Mouse (Mus musculus): ENCODE measurements around the gene Ubox5. TPM values are rescaled to one million over a fixed set of nuclear protein-coding genes. Genes with fewer than 3 reads are reported as not detected.
"Not testable (repeated sequence)": the region's sequence is repeated elsewhere in the genome, so short reads cannot be mapped to it uniquely, and the experiment has no call there.

The Ubox5 gene
- polyA plus RNA-seq, 1 experiment, result 5.0 TPM

GRCm38 (mm10) chr2:130581201-130581600 is 48.6 kb downstream of the Ubox5 start:
- Histone ChIP-seq H3K27ac (ENCODE audit: insufficient read depth, low read depth, low read length) (no peak overlapping the region), H3K4me3 (ENCODE audit: insufficient read depth, low read length) (no peak overlapping the region), H3K4me1 (ENCODE audit: control insufficient read depth, insufficient read depth, low read length) (peaks cover 9% of the 10 kb centered on the region)
- TF ChIP-seq POLR2A (IDR thresholded peaks at IDR 0.05; ENCODE audit: borderline replicate concordance, low read depth, low read length) (no peak), CTCF (IDR thresholded peaks at IDR 0.05; ENCODE audit: low read depth, low read length) (no peak)

- H3K4me1 ChIP-seq (ENCODE audit: control insufficient read depth, insufficient read depth, low read length), result peaks cover 9% of the 10 kb centered on the region
- no peak overlapping the region for H3K27ac ChIP-seq (ENCODE audit: insufficient read depth, low read depth, low read length)
- H3K4me3 ChIP-seq (ENCODE audit: insufficient read depth, low read length), result no peak overlapping the region
- TF ChIP-seq POLR2A (IDR thresholded peaks at IDR 0.05; ENCODE audit: borderline replicate concordance, low read depth, low read length), result no peak
- TF ChIP-seq CTCF (IDR thresholded peaks at IDR 0.05; ENCODE audit: low read depth, low read length), result no peak
Measured at GRCm38 (mm10) chr2:130579791-130580190, 50.0 kb downstream of the Ubox5 start.

DNA sequence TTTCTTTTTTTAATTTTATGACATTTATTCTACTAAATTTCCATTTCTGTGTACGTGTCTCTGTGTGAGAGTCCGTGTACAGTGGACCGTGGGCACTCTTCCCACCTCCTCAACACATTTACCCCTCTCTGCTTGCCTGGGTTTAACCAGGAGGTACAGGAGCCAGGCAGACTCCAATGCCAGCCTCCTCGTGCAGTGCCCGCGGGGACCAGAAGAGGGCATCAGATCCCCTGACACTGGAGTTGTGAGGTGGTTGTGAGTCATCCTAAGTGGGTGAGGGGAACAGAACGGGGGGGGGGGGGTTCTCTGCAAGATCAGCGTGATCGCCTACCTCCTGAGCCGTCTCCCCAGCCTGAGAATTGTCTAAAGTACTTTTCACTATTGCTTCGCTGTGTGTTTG is 51.7 kb downstream of the Ubox5 start:
- no peaks in the 10 kb centered on the region for H3K4me1 ChIP-seq (ENCODE audit: control insufficient read depth, insufficient read depth, low read length)
- peak; percentile 37; the same call in 1 of the 2 replicates for TF ChIP-seq CTCF (IDR thresholded peaks at IDR 0.05; ENCODE audit: low read depth, low read length)
- TF ChIP-seq POLR2A (IDR thresholded peaks at IDR 0.05; ENCODE audit: borderline replicate concordance, low read depth, low read length), result no peak
- H3K4me3 ChIP-seq (ENCODE audit: insufficient read depth, low read length), result no peak overlapping the region
- H3K27ac ChIP-seq (ENCODE audit: insufficient read depth, low read depth, low read length), result no peak overlapping the region

GRCm38 (mm10) chr2:130577632-130578031 is 52.2 kb downstream of the Ubox5 start:
- TF ChIP-seq CTCF (IDR thresholded peaks at IDR 0.05; ENCODE audit: low read depth, low read length) (no peak), POLR2A (IDR thresholded peaks at IDR 0.05; ENCODE audit: borderline replicate concordance, low read depth, low read length) (no peak)
- no peaks in the 10 kb centered on the region for H3K4me1 ChIP-seq (ENCODE audit: control insufficient read depth, insufficient read depth, low read length)
- no peak overlapping the region for H3K27ac ChIP-seq (ENCODE audit: insufficient read depth, low read depth, low read length)
- H3K4me3 ChIP-seq (ENCODE audit: insufficient read depth, low read length), result no peak overlapping the region

GRCm38 (mm10) chr2:130577021-130577420 is 52.8 kb downstream of the Ubox5 start:
- no peak overlapping the region for H3K4me3 ChIP-seq (ENCODE audit: insufficient read depth, low read length)
- no peaks in the 10 kb centered on the region for H3K4me1 ChIP-seq (ENCODE audit: control insufficient read depth, insufficient read depth, low read length)
- TF ChIP-seq POLR2A (IDR thresholded peaks at IDR 0.05; ENCODE audit: borderline replicate concordance, low read depth, low read length) (no peak), CTCF (IDR thresholded peaks at IDR 0.05; ENCODE audit: low read depth, low read length) (no peak)
- no peak overlapping the region for H3K27ac ChIP-seq (ENCODE audit: insufficient read depth, low read depth, low read length)

GRCm38 (mm10) chr2:130576564-130576963 is 53.3 kb downstream of the Ubox5 start:
- H3K4me3 ChIP-seq (ENCODE audit: insufficient read depth, low read length); H3K4me1 ChIP-seq (ENCODE audit: control insufficient read depth, insufficient read depth, low read length): not testable (repeated sequence)

GRCm38 (mm10) chr2:130575873-130576272 is 54.0 kb downstream of the Ubox5 start, which contains the start of gene Oxt:
Gene Oxt (plus strand): TSS chr2:130576173.
- Histone ChIP-seq H3K4me3 (ENCODE audit: insufficient read depth, low read length) (no peak within 1 kb of the TSS), H3K27ac (ENCODE audit: insufficient read depth, low read depth, low read length) (no peak within 1 kb of the TSS), H3K4me1 (ENCODE audit: control insufficient read depth, insufficient read depth, low read length) (no peaks in the 10 kb centered on the region)
- TF ChIP-seq CTCF (IDR thresholded peaks at IDR 0.05; ENCODE audit: low read depth, low read length) (no peak), POLR2A (IDR thresholded peaks at IDR 0.05; ENCODE audit: borderline replicate concordance, low read depth, low read length) (no peak)

More at GRCm38 (mm10) chr2:130576564-130576963, 53.3 kb downstream of the Ubox5 start:
- not testable (repeated sequence) for H3K27ac ChIP-seq (ENCODE audit: insufficient read depth, low read depth, low read length)

DNA sequence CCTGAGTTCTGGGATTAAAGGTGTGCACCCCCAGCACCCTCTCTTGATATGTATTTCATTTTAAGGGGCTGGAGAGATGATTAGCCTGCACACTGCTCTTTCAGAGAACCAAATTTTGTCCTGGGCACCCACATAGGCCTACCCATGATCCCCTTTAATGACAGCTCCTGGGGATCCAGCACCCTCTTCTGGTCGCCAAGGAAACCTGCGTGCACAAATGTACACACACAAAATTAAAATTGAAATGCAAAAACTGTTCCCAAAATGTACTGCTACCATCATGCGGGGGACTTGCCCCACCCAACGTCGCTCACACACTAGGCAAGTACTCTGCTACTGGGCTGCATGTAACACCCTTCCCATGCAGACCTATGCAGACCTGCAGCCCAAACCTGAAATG is 54.9 kb downstream of the Ubox5 start:
- TF ChIP-seq POLR2A (IDR thresholded peaks at IDR 0.05; ENCODE audit: borderline replicate concordance, low read depth, low read length) (no peak), CTCF (IDR thresholded peaks at IDR 0.05; ENCODE audit: low read depth, low read length) (no peak)
- H3K4me3 ChIP-seq (ENCODE audit: insufficient read depth, low read length), result no peak overlapping the region
- no peak overlapping the region for H3K27ac ChIP-seq (ENCODE audit: insufficient read depth, low read depth, low read length)
- H3K4me1 ChIP-seq (ENCODE audit: control insufficient read depth, insufficient read depth, low read length), result no peaks in the 10 kb centered on the region

DNA sequence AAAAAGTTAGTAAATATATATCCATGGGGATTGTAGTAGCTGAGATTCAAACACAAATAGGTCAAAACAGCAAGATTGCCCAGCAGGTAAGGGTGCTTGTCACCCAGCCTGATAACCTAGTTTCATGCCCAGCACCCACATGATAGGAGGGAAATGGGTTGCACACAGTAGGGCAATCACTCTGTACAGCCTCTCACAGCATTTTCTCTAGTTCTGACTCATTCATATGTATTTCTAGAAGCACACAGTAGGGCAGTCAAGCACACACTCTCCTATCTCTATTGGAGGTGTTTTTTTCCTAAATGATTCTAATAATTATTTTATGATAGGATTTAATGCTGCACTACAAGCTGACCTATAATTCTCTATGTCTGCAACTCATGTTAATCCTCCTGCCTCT is 59.9 kb downstream of the Ubox5 start:
- H3K4me3 ChIP-seq (ENCODE audit: insufficient read depth, low read length), result no peak overlapping the region
- H3K27ac ChIP-seq (ENCODE audit: insufficient read depth, low read depth, low read length), result no peak overlapping the region
- TF ChIP-seq POLR2A (IDR thresholded peaks at IDR 0.05; ENCODE audit: borderline replicate concordance, low read depth, low read length), result no peak
- TF ChIP-seq CTCF (IDR thresholded peaks at IDR 0.05; ENCODE audit: low read depth, low read length), result no peak
- peaks cover 2% of the 10 kb centered on the region for H3K4me1 ChIP-seq (ENCODE audit: control insufficient read depth, insufficient read depth, low read length)

DNA sequence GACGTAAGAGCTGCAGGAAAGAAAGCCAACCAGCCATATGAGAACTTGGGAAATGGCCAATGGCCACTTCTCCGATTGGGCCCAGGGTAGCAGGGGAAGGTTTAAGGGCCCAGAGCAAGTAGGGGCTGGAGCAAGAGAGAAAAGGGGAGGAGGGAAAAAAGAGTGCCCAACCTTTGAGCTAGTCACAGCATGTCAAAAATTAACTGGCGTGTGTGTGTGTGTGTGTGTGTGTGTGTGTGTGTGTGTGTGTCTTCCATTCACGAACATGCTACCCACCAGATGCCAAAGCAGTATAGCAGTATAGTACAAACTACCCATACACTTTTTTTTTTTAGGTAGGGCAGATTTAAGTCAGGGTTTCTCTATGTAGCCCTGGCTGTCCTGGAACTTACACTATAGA is 60.9 kb downstream of the Ubox5 start:
- no peak for TF ChIP-seq CTCF (IDR thresholded peaks at IDR 0.05; ENCODE audit: low read depth, low read length)
- no peak for TF ChIP-seq POLR2A (IDR thresholded peaks at IDR 0.05; ENCODE audit: borderline replicate concordance, low read depth, low read length)
- no peak overlapping the region for H3K4me3 ChIP-seq (ENCODE audit: insufficient read depth, low read length)

GRCm38 (mm10) chr2:130564983-130565382 is 64.9 kb downstream of the Ubox5 start:
- H3K4me3 ChIP-seq (ENCODE audit: insufficient read depth, low read length), result peak overlapping the region; percentile 77; the same call in 1 of the 2 replicates
- TF ChIP-seq POLR2A (IDR thresholded peaks at IDR 0.05; ENCODE audit: borderline replicate concordance, low read depth, low read length) (no peak), CTCF (IDR thresholded peaks at IDR 0.05; ENCODE audit: low read depth, low read length) (no peak)
- no peak overlapping the region for H3K27ac ChIP-seq (ENCODE audit: insufficient read depth, low read depth, low read length)
- peaks cover 9% of the 10 kb centered on the region for H3K4me1 ChIP-seq (ENCODE audit: control insufficient read depth, insufficient read depth, low read length)

More for the DNA sequence above, 60.9 kb downstream of the Ubox5 start:
- Histone ChIP-seq H3K27ac (ENCODE audit: insufficient read depth, low read depth, low read length) (no peak overlapping the region), H3K4me1 (ENCODE audit: control insufficient read depth, insufficient read depth, low read length) (peaks cover 7% of the 10 kb centered on the region)

All from bone marrow macrophage, adult 2 months (primary cell).